Mouse (Mus musculus) ES-CJ7 (cell line): Measurements from ENCODE around the gene Fam205a2.
"Not testable (repeated sequence)": the region's sequence is repeated elsewhere in the genome, so short reads cannot be mapped to it uniquely, and the experiment has no call there.

Experiments used
- DNase-seq: peaks from one replicate; pipeline ENCODE4 v3.0.0; 2011; ENCODE audit warnings: low read depth, low spot score

Gene Fam205a2

GRCm38 (mm10) chr4:42528075-42528474 lies at the start of gene Fam205a2:
TSS of gene Fam205a2 (minus strand) at chr4:42528175.
- not testable (repeated sequence) for DNase-seq
